Mouse (Mus musculus): Measurements from ENCODE around the gene Slc9a2. TPM values are rescaled to one million over a fixed set of nuclear protein-coding genes. Genes with fewer than 3 reads are reported as not detected.
"Not testable (repeated sequence)": the region's sequence is repeated elsewhere in the genome, so short reads cannot be mapped to it uniquely, and the experiment has no call there.

Gene Slc9a2
- polyA plus RNA-seq (2012; ENCODE audit: insufficient read depth, insufficient read length, missing spikeins), result 0.28 and 0.46 TPM in 2 replicates

- peak within 1 kb of the TSS; percentile 47 for H3K4me3 ChIP-seq (ENCODE audit: insufficient read depth, low read depth, low read length)
- no peak within 1 kb of the TSS for H3K27ac ChIP-seq (replicated peaks; ENCODE audit: low read depth, low read length)
- 0 out of 2 replicates have a peak, but pooled peaks cover 2% of the 10 kb centered on the region for H3K4me1 ChIP-seq (ENCODE audit: control insufficient read depth, insufficient read depth, insufficient read length, low read length)
Measured at GRCm38 (mm10) chr1:40680067-40680867, at the start of gene Slc9a2. TSS of gene Slc9a2 (plus strand) at chr1:40680574.

DNA sequence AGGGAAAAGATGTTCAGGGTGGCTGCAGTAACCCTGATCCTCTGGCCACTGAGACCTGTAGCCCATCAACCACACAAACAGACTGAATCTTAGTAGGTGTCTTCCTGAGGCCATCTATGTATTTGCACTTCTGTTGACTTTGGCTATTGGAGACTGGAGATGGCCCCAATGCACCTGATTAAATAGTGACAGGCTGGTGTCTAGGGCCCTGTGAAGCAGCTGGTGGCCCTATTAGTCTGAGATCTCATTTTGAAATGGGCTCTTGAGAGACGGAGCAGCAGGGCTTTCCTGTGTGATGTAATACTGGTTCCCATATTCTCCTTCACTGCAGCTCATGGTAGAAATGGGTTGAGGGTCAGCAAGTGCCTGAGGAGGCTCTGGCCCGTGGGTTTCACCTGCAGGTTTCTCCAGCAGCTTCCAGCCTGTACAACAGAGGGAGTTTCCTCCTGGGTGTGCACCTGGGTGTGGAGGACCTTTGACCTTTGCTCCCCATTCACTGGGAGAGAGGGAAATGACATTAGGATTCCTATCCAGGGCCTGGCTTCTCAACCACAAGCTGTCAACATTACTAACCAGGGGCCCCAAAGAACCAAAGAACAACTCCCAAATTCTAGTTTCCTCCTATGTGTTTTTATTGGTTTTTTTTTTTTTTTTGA is 47.8 kb upstream of the Slc9a2 start:
- Histone ChIP-seq H3K4me3 (ENCODE audit: insufficient read depth, low read depth, low read length) (no peak overlapping the region), H3K4me1 (ENCODE audit: control insufficient read depth, insufficient read depth, insufficient read length, low read length) (no peaks in the 10 kb centered on the region), H3K27ac (replicated peaks; ENCODE audit: low read depth, low read length) (no peak overlapping the region)

- Histone ChIP-seq H3K4me3 (ENCODE audit: insufficient read depth, low read depth, low read length) (no peak overlapping the region), H3K27ac (replicated peaks; ENCODE audit: low read depth, low read length) (no peak overlapping the region), H3K4me1 (ENCODE audit: control insufficient read depth, insufficient read depth, insufficient read length, low read length) (no peaks in the 10 kb centered on the region)
Measured at GRCm38 (mm10) chr1:40634608-40635007, 45.8 kb upstream of the Slc9a2 start.

DNA sequence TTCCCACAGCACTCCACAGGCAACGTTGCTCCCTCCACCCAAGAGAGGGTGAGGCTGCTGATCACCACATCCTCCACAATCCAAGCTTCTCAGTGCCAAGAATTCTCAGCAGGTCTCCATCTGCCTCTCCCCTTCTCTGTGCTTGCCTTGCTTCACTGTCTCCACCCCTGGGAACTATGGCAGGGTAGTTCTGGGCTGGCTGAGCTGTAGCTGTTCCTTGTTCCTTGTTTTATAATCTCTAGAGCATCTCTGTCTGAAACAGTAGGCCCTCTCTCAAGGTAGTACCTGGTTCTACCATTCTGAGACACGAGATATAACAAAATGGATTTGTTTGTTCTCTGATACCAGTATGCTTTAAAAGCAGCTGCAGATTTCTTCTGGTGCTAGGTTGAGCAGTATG is 32.1 kb upstream of the Slc9a2 start:
- H3K27ac ChIP-seq (replicated peaks; ENCODE audit: low read depth, low read length), result no peak overlapping the region
- H3K4me1 ChIP-seq (ENCODE audit: control insufficient read depth, insufficient read depth, insufficient read length, low read length), result no peaks in the 10 kb centered on the region
- H3K4me3 ChIP-seq (ENCODE audit: insufficient read depth, low read depth, low read length), result no peak overlapping the region

DNA sequence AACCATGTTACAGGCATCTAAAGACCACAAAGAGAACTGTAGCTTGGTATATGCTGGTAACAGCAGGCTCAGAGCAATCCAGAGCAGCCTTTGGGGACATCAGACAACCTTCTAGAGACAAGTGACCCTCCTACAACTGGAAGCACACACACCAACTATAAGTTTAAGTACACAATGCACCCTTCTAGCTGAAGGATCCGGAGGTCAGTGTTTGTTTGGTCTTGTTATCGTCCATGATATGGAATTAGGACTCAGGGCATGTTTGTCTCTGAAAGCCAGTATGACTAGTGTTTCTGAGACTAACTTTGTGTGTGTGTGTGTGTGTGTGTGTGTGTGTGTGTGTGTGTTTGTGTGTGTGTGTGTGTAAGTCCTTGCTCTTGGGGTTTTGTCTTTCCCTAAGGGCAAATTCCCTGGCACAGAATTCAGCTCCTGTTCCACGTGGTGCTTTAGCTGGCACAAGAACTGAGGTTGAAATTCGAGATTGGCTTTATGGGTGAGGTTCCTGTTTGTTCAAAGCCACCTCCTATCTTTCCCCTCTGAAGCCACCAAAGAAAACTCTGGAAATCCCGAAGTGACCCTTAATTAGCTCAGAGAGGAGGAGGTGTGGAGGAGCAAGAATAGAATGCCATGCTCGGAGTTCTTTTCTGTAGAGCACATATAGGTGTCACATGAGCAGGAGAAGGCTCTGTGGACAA is 29.4 kb upstream of the Slc9a2 start:
- no peak overlapping the region for H3K27ac ChIP-seq (replicated peaks; ENCODE audit: low read depth, low read length)
- H3K4me3 ChIP-seq (ENCODE audit: insufficient read depth, low read depth, low read length), result no peak overlapping the region
- H3K4me1 ChIP-seq (ENCODE audit: control insufficient read depth, insufficient read depth, insufficient read length, low read length), result no peaks in the 10 kb centered on the region

DNA sequence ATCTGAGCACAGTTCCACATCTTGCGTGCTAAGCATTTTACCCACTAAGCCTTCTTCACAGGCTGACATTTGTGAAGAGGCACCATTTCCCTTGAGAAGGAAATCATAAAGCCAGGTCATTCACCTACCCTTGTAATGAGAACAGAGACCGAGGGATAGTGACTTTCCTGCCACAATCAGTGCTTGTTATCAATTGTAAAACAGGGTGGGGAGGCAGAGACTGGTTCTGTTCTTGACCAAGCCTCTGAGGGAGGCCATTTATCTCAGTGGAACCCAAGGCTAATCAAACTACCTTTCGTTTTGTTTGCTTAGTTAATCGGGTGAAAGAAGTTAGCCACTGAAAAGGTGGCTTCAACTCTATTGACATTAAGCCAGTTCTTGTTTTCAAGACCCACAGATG is 23.3 kb upstream of the Slc9a2 start:
- no peak overlapping the region for H3K4me3 ChIP-seq (ENCODE audit: insufficient read depth, low read depth, low read length)
- no peaks in the 10 kb centered on the region for H3K4me1 ChIP-seq (ENCODE audit: control insufficient read depth, insufficient read depth, insufficient read length, low read length)
- H3K27ac ChIP-seq (replicated peaks; ENCODE audit: low read depth, low read length), result no peak overlapping the region

DNA sequence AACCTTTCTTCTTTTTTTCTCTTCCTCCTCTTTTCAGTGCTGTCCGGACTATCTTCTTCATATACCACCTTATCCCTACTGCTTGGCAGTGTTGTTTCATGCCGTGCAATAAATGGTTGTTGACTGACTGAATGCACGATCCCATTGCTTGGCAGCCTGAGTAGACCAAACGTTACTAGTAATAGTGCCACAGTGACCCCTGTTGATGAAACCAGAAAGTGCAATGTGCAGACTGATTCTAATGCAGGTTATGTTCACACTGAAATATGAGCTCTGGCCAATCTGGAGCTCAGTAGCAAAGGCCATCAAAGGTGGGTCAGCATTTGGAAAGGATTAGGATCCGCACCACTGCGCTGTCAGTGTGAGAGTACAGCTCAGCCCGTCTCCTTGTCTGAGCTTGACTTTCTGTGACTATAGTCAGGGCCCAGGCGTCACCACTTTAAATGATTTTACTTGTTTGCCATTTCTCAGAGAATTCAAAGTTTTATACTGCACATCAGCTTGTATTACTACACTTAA is 22.3 kb upstream of the Slc9a2 start:
- Histone ChIP-seq H3K4me3 (ENCODE audit: insufficient read depth, low read depth, low read length) (no peak overlapping the region), H3K27ac (replicated peaks; ENCODE audit: low read depth, low read length) (no peak overlapping the region), H3K4me1 (ENCODE audit: control insufficient read depth, insufficient read depth, insufficient read length, low read length) (no peaks in the 10 kb centered on the region)

GRCm38 (mm10) chr1:40659017-40659416 is 21.4 kb upstream of the Slc9a2 start:
- no peak overlapping the region for H3K27ac ChIP-seq (replicated peaks; ENCODE audit: low read depth, low read length)
- no peak overlapping the region for H3K4me3 ChIP-seq (ENCODE audit: insufficient read depth, low read depth, low read length)
- H3K4me1 ChIP-seq (ENCODE audit: control insufficient read depth, insufficient read depth, insufficient read length, low read length), result no peaks in the 10 kb centered on the region

DNA sequence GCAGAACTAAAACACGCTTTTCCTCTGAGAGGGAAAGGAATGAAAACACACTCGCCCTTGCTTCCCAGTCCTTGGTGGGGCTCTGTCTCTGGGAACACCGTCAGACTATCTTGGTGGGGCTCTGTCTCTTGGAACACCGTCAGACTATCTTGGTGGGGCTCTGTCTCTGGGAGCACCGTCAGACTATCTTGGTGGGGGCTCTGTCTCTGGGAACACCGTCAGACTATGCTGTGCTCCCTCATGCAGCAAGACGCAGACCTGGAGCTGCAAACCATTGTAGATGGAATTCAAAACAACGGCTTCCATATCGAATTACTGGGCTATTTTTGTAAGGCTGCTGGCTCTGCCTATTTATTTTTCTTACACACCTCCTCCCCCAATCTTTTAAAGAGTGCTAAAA is 20.9 kb upstream of the Slc9a2 start:
- Histone ChIP-seq H3K4me1 (ENCODE audit: control insufficient read depth, insufficient read depth, insufficient read length, low read length) (no peaks in the 10 kb centered on the region), H3K4me3 (ENCODE audit: insufficient read depth, low read depth, low read length) (no peak overlapping the region), H3K27ac (replicated peaks; ENCODE audit: low read depth, low read length) (no peak overlapping the region)

DNA sequence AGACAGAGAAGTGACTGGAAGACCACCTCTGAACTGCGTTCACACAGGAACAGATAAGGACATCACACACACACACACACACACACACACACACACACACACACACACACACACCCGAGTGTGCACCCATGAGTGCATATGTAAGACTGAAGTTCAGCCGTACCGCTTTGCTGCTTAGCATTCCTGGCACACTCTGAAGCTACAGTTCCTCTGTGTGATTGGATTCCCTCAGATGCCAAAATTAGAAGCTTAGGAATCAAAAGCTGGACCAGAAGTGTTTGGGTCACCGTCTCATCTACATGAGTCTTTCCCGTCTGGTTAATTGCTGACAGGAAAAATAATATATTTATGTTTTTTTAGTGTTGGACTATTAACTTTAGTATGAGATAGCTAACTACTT is 19.5 kb upstream of the Slc9a2 start:
- Histone ChIP-seq H3K27ac (replicated peaks; ENCODE audit: low read depth, low read length) (no peak overlapping the region), H3K4me1 (ENCODE audit: control insufficient read depth, insufficient read depth, insufficient read length, low read length) (no peaks in the 10 kb centered on the region), H3K4me3 (ENCODE audit: insufficient read depth, low read depth, low read length) (no peak overlapping the region)

DNA sequence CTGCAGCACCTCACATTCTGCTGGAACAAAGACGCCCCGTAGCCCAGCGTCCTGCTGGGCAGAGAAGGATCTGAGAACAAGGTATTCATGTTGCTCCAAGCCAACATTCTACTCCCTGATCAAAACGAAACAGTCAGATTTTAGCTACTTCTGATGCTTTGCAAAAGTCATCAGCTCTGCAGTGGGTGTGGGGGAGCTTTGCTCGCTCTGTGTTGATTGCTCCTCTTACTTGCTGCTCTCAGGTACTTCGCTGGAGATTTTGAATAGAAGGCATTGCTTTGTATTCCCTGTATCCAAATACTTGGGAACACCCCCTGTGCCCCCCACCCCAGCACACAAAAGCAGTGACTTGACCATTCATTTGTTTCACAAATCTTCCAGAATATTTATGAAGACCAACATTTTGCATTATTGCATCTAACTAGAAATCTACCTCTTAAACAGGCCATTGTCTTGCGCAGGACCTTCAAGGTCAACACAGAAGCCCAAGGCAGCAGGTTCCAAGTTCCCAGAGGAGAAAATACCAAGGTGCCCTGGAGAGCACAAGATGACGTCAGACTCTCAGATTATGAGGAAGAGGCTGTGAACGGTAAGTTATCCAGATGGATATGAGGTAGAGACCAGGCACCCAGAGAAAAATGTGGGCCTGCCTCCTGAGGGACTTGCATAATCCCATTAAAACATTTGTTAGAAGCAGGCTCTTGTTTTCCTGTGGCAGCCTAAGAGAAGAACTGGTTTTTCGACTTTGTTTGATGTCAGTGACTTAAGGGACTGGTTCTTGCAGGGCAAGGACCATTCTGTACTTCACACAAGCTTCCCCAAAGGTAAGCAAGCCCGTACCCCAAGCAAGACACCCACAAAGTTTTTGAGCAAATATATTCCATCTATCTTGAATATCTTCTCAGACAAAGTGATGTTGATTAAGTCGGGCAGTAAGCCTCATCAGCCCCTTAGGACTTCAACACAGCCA is 14.7 kb upstream of the Slc9a2 start:
- H3K4me1 ChIP-seq (ENCODE audit: control insufficient read depth, insufficient read depth, insufficient read length, low read length), result no peaks in the 10 kb centered on the region
- no peak overlapping the region for H3K27ac ChIP-seq (replicated peaks; ENCODE audit: low read depth, low read length)
- no peak overlapping the region for H3K4me3 ChIP-seq (ENCODE audit: insufficient read depth, low read depth, low read length)

DNA sequence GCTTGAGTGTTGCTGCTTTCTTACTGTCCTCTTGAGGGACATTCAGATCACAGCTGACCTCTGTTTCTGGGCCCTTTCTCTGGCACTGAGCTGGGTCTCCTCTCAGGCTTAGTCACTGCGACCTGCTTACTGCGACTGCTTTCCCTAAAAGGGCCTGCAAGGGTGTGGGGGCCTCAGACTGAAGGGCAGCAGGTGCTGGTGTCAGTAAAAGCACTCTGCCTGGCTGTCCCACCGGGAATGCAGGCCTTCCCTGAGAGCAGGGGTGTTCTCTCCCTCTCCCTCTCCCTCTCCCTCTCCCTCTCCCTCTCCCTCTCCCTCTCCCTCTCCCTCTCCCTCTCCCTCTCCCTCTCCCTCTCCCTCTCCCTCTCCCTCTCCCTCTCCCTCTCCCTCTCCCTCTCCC is 12.9 kb upstream of the Slc9a2 start:
- H3K27ac ChIP-seq (replicated peaks; ENCODE audit: low read depth, low read length); H3K4me1 ChIP-seq (ENCODE audit: control insufficient read depth, insufficient read depth, insufficient read length, low read length); H3K4me3 ChIP-seq (ENCODE audit: insufficient read depth, low read depth, low read length): not testable (repeated sequence)

- H3K4me1 ChIP-seq (ENCODE audit: control insufficient read depth, insufficient read depth, insufficient read length, low read length), result no peaks in the 10 kb centered on the region
- H3K4me3 ChIP-seq (ENCODE audit: insufficient read depth, low read depth, low read length), result no peak overlapping the region
- no peak overlapping the region for H3K27ac ChIP-seq (replicated peaks; ENCODE audit: low read depth, low read length)
Measured at GRCm38 (mm10) chr1:40670025-40670424, 10.3 kb upstream of the Slc9a2 start.

DNA sequence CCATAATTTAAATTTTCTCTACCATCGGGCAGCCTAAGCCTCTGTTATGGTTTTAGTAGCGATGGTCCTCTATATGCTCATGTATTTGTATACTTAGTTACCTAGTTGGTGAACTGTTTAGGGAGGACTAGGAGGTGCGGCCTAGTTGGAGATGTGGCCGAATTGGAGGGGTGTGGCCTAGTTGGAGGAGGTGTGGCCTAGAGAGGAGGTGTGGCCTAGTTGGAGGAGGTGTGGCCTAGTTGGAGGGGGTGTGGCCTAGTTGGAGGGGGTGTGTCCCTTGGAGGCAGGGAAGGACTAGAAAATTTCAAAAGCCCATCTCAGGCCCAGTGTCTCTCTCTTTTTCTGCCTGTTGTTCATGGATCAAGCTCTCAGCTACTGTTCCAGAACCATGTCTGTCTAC is 8.9 kb upstream of the Slc9a2 start:
- H3K4me3 ChIP-seq (ENCODE audit: insufficient read depth, low read depth, low read length), result no peak overlapping the region
- H3K27ac ChIP-seq (replicated peaks; ENCODE audit: low read depth, low read length), result no peak overlapping the region
- H3K4me1 ChIP-seq (ENCODE audit: control insufficient read depth, insufficient read depth, insufficient read length, low read length), result no peaks in the 10 kb centered on the region
